Mouse (Mus musculus) CD8-positive naive resting alpha-beta T cell, adult 2 months (primary cell): ENCODE measurements at regions not wholly inside any gene's neighbourhood (a gene's known extent, or its start where the extent isn't known, plus 50 kb on each side); places are given as distances from the start of the nearest gene placed in this dataset.

Experiments used
- DNase-seq, 2 experiments: peaks; one replicate each; pipeline ENCODE4 v3.0.0; 2022; ENCODE audit warnings: low read depth in 2 of 2, low spot score in 2 of 2

DNA sequence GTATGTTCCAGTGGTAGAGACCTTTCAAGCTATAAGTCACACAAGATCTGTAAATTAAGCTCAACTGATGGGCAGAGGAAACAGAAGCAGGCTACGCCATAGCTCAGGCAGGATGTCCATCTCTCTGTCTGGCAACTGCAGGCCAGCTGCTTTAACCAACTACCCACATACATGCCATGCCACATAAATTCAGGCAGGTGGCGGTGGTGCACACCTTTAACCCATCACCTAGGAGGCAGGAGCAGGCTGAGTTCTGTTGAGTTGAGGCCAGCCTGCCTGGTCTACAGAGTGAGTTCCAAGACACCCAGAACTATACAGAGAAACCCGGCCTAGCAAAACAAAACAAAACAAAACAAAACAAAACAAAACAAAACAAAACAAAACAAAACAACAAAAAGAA is 289.1 kb upstream of the Sash1 start:
- no peak for DNase-seq

- no peak for DNase-seq
Observed at GRCm38 (mm10) chr10:9173509-9173908, 287.6 kb upstream of the Sash1 start.

DNA sequence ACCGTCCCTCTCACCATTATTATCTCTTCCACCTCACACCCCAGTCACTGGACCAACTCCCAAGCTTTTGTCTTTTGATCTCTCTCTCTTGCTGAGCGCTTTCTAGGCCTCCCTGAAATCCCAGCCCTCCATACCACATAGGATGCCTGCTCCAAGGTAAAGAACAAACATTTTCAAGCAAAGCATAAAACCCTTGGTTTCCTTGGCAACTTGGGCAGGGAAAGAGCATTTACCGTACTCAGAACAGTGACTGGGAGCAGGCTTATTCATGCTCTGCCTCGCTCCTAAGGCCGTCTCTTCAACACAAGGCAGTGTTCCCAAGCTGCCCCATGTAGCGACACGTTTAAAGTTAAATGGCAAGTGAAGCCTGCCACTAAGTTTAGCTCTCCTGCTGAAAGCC is 282.9 kb upstream of the Sash1 start:
- no peak for DNase-seq

DNA sequence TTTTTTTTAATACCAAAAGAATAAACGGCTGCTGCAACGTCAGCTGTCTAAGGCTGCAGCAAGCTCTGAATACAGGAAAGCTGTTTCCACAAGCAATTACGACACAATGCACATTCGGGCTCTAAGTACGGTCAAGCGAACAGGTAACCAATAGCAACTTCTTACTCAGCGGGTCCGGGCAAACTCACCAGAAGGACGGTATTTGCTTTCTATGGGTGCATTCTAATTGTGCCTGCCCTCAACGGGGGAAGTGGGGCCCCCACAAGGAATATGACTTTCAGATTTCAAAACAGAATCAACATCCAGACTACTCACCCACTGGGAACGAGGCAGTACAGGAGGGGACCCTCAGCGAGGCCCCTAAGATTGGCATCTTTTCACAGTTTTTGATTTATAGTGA is 280.1 kb upstream of the Sash1 start:
- no peak for DNase-seq

DNA sequence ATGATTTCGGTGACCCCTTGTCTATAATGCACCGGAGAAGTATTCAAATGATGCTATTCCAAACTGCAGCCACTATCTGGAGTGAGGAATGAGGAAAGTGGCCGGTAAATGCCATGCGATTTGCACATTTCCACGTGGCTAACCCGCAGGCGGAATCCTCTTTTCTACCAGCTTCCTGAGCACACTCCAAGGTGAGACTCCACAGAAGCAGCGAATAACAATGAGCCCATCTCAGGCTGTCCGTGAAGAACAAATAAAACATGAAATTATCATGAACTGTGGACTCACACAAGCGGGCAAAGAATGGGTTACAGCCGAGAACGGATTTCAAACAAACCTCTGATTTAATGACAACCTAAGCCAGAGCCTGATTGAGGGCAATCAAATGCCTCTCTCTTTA is 279.7 kb upstream of the Sash1 start:
- DNase-seq = no peak

DNA sequence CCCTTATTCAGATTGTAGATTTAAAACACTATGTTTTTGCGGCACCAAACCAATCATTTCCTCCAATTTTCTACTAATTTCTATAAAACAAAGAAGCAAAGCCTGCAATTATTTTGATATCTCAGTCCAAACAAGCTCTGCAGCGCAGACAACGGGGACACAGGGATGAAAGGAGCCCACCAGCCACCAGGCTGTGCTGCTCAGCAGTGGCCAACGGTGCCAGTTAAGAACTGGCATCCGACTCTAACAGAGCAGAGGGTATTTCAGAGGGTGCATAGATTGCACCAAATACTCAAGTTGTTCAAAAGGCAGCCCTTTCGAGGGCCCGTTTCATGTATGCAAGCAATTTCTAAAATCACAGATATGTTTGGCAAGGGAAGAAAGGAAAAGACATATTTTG is 278.5 kb upstream of the Sash1 start:
- DNase-seq = no peak

DNA sequence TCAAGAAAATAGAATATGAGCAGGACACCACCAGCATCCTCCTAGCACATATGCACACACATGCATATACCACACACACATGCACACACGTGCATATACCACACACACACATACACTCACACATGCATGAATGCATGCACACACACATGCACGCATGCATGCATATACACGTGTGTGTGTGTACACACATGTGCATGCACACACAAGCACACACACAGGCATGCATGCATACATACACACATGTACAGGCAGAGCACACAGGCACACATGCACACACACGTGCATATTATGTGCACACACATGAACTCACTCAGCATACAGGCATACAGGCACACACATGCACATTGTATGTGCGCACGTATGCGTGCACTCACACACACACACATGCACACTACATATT is 275.7 kb upstream of the Sash1 start:
- DNase-seq = no peak

DNA sequence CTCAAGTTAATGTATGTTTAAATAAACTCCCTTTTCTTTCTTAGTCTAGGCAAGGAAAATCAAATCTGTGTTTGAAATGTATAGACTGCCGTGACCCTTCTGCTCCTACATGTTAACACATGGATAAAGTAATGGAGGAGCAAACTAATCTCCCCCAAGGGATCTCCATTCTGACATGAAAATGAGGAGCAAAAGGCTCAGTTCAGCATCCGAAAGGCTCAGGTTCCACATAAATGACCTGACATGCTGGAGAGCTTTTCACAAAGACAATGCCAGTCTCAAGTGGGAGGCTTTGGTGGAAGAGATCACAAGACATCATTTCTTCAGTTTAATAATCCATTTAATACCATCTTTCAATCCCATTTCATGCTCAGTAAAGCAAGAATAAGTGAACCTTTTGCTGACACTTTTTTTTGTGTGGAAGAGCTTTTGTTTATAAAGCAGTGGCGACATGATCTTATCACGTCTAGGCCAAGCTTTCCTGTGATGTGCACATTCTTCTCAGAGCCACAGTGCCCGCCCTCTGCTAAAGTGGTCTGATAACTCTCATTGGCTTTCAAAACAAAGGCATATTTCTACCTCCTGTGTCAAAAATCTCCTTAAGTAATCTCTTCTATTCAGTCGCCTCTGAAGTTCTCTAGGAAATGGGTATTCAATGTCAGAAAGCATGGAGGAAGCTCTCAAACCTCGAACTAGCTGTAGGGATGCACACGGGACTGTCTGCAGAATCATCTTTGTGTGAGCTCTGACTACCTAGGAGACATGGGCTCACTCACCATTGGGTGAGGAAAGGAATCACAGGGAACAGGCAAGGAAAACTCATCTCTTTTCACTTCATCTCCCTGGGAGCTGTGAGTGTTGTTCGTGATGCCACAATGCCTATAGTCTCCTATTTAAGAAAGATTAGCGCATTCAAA is 271.7 kb upstream of the Sash1 start:
- DNase-seq = no peak

- no peak for DNase-seq
Observed at GRCm38 (mm10) chr10:9136099-9136498, 250.2 kb upstream of the Sash1 start.

GRCm38 (mm10) chr10:9134293-9135021 is 248.6 kb upstream of the Sash1 start:
- no peak for DNase-seq

GRCm38 (mm10) chr10:9130061-9130460 is 244.2 kb upstream of the Sash1 start:
- no peak for DNase-seq

- DNase-seq = no peak
Observed at GRCm38 (mm10) chr10:9119249-9119648, 233.4 kb upstream of the Sash1 start.

GRCm38 (mm10) chr10:9117648-9118551 is 232.0 kb upstream of the Sash1 start:
- DNase-seq = no peak

- DNase-seq = no peak
Observed at GRCm38 (mm10) chr10:9117134-9117533, 231.3 kb upstream of the Sash1 start.

DNA sequence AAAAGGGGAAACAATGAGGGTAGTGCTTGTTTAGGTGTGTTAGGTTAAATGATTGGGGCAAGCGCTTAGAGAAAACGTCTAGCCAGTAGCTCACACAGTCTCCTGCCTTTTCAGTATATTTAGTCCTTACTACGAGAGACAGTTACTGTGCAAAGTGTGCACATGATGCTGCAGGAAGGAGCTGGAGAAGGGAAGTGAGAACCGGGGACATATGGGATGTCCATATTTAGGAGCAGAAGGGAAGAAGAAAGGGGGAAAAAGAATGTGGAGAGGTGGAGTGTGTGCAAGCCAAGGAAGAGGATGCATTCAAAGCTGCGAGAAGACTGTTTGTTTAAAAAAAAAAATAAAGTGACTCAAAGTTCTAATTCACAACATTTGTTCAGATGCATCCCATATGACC is 227.8 kb upstream of the Sash1 start:
- DNase-seq = no peak

DNA sequence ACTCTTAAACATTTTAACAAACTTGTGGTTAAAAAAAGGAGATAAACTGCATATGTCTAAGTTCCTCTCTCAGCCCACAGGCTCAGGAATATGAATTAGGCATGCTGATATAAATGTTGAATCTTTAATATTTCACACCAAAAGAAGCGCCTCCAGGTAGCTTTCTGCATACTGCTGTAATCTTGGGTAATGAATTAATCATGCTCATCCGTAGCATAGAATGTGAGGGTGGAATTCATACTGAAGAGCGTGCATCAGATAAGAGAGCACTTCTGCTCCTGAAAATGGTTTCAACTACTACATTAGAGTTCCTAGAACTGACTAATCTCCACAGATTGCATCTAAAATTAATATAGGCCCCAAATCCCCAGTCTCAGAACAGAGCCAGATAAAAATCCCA is 225.2 kb upstream of the Sash1 start:
- DNase-seq = no peak

- DNase-seq = no peak
Observed at GRCm38 (mm10) chr10:9096207-9096606, 210.3 kb upstream of the Sash1 start.

DNA sequence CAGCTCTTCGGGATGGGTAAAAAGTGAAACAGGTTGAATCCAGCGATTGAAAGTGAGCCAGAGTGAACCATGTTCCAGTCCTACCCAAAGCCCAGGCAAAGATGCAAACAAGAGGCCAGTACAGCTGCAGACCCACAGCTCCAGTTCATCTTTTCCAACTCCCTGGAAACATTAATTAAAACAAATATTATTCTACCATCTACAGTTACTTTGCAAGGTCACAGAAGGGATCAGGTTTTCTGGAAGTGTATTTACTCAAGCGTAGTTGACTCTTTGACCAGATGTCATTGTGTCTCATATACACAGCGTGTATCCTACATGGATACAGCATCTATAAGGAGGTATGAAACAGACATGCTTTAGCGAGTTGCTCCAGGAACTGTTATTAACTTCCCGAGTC is 209.3 kb upstream of the Sash1 start:
- no peak for DNase-seq

DNA sequence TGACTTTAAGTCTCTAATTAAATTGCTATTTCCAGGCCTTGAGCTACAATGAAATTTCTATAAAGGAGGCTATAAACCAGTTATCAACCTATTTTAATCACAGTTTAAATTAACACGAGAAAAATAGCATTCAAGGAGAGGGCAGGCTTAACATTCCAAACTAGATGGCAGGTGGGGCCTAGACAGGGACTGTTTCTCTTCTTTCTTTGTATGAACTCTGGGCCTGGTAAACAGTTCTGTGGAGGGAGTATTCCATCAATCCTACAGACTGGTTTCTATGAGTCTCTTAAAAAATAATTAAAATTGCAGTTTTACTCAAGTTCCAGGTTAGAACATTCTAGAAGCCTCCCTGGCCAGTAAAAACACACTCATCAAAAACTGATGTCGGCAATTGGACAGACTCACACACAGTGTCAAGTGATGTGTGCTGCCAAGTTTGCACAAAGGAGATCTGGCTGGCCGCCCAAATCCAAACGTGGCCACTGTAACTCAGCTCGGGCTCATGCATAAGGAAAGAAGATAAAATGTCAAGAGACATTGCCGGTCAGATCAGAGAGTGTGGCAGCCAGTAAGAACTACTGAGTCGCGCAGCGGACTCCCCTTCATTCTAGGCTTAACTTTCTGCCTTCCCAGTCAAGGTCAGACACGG is 206.5 kb upstream of the Sash1 start:
- DNase-seq = no peak

- DNase-seq = no peak
Observed at GRCm38 (mm10) chr10:9090961-9091360, 205.1 kb upstream of the Sash1 start.

- no peak for DNase-seq
Observed at GRCm38 (mm10) chr10:9087871-9088270, 202.0 kb upstream of the Sash1 start.
